Mouse (Mus musculus) kidney, postnatal 36 days (tissue): ENCODE measurements around the gene Hopx.
A peak's percentile ranks its signal among the peaks of the same experiment; 100 is the strongest.
"Not testable (repeated sequence)": the region's sequence is repeated elsewhere in the genome, so short reads cannot be mapped to it uniquely, and the experiment has no call there.

Experiments used
- DNase-seq, 2 experiments: peaks; one replicate each; pipeline ENCODE4 v3.0.0; 2021 to 2022; ENCODE audit warnings: mixed read lengths in 2 of 2

Hopx gene

DNA sequence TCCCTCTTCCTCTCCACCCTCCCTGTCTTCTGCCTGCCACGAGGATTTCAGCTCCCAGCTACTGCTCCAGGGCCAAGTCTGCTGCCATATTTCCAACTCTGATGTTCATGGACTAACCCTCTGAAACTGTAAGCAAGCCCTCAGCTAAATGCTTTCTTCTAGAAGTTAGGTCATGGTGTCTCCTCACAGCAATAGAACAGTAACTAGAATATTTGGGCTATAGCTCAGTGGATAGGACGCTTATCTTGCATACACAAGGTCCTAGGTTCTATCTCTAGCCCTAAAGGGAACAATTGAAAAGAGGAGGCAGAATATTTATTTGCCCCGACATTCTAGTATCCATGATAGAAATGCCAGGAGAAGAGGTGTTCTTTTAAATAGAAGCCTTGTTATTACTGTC lies 16.0 kb downstream of the Hopx start:
- no peak for DNase-seq

DNA sequence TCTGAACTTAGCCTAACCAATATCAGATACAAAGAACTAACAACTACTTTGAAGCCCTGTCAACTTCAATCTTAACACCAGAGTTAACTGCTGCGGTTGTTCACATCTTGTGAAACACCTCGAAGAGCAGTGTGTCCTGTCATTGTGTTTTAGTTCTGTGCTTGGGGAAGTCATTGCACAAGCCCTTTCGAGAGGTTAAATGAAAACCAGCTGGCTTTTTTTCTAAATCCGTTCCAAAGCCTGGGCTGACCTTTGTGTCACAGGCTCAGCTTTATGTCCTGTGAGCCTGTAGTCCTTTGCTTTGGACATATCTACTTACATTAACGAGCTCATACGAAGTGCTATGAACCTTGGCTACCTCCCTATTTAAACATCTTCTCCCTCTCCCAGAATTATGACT lies 17.2 kb downstream of the Hopx start:
- peak; percentile 23 to 35 for DNase-seq

DNA sequence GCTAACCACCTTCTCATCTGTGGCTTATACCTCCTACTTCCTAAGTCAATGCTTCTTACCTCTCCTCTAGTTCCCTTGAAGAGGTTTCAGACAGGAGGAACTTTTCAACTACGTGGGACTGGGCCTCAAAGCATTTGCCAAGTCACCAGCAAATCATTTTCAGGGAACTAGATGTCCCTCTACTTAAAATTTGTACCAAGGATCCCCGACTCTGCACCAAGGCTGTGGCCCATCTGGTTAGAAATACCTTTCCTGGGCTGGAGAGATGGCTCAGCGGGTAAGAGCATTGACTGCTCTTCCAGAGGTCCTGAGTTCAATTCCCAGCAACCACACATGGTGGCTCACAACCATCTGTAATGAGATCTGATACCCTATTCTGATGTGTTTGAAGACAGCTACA lies 18.7 kb downstream of the Hopx start:
- not testable (repeated sequence) for DNase-seq

DNA sequence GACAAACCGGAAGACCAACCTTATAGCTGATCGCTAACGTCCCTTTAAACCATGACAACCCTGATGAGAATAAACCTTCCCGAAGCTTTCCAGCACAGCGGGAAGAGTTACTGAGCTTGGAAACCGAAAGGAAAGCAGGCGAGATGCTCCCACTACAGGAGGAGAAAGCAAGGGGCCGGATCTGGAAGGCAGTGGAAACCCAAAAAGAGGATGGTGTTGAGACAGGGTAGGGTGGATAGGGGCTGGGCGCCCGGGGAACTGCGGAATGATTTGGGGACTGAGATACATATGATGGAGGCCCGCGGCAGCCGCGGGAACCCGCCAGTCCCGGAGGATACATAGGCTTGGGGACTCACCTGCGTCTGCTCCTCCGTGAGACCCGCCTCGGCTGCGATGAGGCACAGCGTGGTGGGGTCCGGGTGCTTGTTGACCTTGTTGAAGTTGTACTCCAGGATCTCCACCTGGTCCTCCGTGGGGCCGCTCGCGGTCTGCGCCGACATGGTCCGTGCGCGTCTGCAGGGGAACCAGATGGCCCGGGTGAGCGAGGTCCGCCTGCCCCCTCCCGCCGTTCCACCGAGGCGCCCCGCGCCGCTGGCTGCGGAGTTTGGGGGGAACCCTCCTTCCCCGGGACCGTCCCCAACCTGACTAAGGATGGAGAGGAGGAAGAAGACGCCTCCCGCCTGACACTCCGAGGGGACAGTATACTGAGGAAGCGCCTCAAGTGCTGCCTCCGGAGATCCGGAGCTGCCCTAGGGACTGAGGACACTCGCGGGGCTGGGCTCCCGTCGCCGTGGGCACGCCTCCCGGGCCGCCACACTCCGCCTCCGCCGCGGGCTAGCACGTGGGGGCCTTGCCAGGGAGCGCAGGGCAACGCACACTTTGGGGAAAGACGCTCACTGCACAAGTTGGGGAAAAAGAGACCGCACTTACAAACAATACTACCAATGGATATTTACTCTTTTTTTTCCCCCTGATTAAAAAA lies 20.1 kb downstream of the Hopx start:
- DNase-seq = peak; percentile 60 to 85

DNA sequence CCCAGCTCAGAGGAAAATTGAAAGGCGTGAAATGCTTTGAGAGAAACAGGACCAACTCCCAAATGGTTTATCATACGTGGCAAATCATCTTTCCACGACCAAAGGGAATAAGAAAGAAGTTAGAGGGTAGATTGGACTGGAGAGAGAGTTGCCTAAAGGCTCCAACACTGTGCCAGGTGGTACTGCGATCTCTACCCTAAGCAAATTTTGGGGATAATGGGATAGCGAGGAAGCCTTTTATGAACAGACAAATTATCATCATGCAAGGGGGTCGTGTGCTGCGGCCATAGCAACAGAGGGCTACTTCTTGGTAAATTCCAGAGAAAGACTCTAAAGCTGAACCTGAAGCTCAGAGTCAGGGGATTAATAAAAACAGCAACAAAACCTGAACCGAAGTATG lies 21.0 kb downstream of the Hopx start:
- no peak for DNase-seq

DNA sequence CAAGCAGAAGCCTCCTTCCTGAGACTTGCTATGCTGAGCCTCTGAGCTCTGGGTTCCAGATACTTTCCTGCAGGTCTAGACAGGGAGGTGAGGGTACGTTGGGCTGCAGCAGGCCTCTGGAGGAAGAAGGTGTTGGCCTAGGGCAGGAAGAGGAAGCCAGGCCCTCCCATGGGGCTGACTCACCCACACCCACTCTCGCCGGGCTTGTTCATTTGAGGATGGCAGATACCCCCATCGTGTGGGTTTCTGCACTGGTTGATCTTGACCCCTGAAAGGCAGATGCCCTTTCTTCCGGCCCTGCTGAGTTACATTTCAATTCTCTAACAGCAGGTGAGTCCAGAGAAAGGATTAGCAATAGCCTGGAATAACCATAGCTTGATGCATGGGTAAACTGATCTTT lies 22.4 kb downstream of the Hopx start:
- no peak for DNase-seq

DNA sequence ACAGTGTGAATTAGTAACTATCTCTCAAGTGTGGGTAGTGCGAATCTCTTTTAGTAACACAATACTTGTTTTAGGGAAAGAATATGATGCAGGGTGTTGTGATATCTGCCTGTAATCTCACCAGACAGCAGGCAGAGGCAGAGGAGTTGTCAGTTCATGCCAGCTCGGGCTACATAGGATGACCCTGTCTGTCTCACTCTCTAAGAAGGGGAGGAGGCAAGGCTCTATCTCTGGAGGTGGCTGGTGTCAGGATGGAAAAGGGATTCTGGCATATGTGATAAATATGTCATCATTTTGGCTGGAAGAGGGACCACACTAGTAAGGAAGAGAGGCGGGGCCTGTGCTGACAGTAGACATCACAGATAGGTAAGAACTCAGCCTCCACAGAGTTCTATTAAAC lies 23.0 kb downstream of the Hopx start:
- no peak for DNase-seq

DNA sequence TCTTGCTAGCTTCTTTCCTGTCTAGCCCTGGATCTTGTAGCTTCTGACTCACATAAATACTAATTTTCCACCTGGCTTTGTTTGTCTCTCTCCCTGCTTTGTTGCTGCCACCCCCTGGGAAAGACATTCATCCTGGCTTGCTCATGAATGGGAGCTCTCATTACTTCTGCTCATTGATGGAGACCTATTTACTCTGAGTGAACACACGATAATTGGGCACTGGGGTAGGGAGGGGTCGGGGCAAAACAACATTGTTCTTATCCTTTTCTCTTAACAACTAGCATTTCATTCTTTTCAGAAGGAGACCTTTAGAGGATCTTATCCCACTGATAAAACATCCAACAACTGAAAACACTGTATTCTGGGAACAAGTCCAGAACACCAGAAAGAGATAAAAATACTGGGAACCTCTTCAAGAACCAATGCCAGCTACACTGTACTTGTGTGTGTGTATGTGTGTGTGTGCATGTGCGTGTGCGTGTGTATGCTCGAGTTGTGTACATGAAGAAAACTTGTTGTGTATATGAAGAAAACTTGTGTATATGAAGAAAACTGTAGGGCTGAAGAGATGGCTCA lies 24.3 kb downstream of the Hopx start:
- no peak for DNase-seq

DNA sequence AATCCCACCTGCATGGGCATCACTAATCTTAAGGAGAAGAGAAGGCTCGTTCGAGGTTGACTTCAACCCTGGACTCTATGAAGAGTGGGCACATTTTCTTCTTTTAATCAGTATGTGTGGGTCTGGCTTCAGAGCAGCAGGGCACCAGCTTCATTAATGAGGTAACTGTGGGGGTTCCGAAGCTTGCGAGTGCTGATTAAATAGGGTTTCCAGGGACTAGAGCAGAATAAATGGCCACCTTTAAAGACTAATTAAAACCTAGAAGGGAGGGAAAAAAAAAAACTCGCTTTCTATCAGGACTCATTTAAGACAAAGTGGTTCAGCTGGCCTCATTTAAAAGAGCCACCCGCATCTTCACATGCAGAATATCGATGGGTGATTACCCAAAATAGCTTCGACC lies 25.0 kb downstream of the Hopx start:
- DNase-seq = no peak

DNA sequence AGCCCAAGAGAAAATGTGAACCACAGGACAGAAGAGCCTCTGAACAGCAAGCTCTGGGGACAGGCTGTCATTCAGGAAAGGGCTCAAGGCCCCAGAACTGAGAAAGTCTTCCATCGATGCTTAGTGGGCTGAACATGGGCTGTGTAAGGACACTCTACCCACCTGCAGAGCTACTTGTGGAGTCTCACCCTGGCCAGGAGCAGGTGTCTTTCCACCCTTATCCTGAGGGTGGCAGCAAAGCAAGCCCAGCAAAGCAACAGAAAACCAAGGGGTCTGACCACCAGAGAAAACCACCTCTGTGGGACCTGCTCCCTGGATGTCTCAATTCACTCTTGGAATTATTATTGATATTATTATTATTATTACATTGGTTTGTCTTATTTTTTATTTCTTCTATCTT lies 25.6 kb downstream of the Hopx start:
- peak; percentile 36 to 72 for DNase-seq

DNA sequence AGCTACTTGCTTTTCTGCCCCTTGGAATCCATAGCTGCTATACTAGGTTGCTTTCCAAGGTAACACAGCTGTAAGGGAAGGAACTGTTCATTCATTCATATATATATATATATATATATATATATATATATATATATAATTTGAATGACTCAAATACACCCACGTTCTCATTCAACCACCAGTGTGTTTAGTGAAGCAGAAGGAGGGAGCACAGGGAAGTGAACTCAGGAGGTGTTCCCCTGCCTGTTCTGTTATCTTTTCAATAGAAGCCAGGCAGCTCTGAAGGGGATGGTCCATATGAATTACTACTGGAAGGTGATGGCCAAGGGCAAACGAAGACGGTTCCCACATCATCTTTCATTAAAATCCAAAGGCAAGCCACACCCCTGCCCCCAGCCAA lies 27.8 kb downstream of the Hopx start:
- DNase-seq = no peak

DNA sequence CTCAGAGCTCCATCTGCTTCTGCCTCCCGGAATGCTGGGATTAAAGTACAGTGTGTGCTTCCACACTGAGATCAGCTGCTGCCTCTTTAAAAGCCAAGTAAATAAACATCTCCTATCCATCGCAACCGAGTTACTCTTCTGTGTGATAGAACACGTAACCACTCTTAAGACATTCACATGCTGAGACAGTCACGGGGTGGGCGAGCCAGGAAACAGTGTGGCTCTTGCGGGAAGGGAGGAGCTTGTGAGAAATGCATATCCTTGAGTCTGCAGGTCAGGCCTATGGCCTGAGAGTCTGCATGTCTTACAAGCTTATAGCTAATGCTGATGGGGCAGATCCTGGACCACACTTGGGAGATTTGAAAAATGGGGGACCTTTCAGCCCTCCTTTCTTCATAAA lies 28.4 kb downstream of the Hopx start:
- DNase-seq = no peak

DNA sequence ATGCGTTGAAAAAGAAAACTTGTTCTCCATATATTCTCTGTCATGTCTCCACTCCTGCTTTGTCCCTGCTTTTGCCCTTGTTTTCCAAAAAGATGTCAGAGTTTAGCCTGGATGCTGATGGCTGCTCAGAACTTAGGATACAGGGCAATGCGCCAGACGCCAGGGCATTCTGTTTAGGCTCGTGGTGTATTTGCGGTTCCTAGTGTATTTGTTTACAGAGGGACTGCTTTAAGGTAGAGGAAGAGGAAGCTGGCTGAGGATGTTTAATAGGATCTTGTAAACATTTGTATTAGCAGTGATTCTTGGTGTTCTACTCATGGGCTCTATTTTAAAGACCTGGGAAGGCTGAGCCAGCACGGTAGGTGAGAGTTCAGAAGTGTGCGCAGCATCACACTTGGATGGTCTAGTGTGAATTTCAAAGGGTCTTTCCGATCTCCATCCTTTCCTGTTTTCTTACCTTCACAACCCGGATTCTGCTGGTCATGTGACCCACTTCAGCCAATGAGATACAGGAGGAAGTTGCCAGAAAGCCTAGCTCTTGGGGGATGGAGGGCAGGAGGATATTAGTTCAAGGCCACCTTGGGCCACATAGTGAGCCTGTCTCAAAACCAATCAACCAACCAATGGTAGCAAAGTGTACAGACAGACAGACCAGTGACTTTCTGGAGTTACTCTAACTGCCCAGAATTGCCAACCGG lies 29.0 kb downstream of the Hopx start:
- DNase-seq = no peak

DNA sequence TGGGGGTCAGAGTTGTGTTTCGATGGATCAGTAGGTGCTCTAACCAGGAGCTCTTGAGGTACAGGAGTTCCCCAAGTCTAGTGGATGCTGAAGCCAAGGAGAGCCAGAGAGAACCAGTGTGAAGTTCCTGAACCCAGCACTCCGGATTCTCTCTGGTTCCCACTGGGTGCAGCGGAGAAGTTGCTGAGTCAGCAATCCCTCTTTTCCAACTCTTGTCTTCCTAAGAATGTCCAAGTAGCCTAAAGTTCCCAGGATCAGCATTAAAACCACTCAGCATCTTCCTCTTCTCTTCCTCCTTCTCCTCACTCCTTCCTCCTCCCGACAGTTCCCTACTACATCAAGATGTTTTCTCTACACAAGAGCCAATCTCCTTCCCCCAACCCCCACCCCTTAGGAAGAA lies 30.5 kb downstream of the Hopx start:
- DNase-seq = no peak

DNA sequence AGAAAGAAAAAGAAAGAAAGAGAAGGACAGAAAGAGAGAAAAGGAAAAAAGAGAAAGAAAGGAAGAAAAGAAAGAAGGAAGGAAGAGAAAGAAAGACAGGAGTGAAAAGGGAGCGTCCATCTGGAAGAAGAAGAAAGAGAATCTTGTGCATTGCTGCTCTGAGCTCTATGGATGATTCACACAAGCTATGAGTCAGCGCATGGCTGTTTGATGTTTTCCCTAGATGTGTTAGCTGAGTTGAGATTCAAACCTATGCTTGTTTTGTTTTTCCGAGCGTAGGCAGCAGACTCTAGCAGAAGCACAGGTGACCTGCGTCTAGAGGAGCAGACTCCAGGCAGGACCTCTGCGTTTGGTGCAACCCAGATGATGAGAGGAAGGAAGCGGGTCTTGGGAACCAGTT lies 32.2 kb downstream of the Hopx start:
- DNase-seq = no peak

DNA sequence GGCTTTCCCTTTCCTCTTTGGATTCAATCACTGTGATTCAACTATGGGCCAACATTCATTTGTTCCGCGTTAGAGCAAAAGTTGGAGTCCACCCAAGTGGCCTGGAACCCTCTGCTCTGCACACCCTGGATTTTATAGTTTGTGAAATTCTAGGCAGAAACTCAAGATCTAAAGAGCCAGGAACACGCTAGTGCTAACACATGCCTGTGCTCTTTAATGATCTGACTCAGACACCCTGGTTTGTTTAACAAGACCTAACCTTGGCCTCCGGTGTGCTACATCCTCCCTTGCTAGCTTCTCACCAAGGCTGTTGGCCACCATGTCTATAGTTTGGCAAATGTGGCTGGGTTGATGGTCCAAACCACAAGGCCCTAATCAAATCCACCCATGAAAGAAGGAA lies 34.2 kb downstream of the Hopx start:
- DNase-seq = no peak

DNA sequence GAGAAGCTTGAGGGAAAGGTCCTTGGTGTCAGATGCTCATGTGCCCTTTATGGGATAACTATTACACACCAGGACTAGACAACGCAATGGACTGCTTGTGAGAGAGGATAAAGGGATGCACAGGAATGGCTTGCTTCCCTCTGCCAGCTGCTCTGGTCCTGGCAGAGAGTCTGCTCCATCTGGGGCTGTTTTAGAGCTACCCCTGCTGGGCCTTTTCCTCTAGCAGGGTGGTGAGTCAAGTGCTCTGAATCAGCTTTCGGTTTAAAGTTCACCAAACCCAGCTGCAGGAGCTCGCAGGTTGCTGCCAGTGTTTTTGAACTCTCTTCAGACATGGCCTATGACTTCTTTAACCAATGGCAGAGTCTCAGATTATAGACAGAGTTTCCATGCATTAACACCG lies 39.0 kb downstream of the Hopx start:
- DNase-seq = no peak

DNA sequence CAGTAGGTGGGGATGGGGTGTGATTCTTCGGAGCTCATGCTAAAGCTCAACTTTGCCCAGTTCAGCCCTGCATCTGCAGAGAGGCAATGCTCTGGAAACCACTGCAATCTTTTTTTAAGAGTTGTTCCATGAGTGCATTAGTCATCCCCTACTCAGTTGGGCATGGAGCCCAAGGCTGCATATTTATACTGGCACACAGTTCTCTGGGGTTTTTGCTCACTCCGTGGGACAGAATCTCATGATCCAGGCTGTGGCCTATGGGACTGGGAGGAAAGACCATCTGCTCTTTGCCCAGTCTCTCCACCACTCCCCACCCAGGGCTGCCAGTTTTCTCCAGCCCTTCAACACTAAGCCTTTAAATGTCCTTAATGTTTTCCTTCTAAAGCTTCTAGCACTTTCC lies 40.0 kb downstream of the Hopx start:
- DNase-seq = peak in 1 of 2 experiments; percentile 17

DNA sequence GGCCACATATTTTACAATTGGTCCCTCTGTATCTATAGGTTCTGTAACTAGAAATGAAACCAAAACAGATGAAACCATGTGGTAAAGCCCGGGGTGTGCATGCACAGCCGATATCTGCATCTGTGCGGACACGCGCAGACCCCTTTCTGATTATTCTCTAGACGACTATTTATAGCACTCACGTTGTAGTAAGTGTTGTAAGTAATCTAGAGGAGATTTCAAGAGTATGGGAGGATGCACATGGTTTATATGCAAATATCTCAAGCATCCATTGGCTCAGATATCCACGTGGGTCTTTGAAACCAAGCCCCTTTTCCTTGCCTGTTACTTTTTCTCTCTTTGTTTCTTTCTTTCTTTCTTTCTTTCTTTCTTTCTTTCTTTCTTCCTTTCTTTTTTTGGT lies 41.1 kb downstream of the Hopx start:
- no peak for DNase-seq

DNA sequence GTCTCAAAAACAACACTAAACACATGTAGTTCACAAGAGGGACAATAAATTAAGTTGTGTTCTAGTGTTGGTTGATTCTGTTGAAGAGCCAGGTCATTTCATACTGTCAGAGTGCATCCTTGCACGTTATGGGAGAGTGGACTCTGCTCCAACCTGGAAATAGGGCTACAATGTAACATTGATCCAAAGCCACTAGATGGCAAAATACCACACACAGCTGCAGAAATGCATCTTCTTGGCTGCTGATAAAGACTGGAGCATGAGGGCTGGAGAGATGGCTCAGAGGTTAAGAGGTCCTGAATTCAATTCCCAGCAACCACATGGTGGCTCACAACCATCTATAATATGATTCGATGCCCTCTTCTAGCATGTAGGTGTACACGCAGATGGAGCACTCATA lies 43.3 kb downstream of the Hopx start:
- DNase-seq = peak in 1 of 2 experiments; percentile 4

DNA sequence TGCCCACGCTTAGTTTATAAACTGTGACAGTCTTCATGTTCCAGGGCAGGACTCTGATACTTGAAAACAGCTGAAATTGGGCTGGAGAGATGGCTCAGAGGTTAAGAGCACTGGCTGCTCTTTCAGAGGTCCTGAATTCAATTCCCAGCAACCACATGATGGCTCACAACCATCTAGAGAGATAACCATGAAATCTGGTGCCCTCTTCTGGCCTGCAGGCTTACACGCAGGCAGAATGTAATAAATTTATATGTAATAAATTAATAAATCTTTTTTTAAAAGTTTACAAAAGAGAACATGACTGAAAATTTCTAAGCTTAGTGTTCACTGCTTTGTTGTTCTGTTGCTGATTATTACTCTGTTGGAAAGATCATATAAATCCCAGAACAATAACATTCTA lies 43.9 kb downstream of the Hopx start:
- no peak for DNase-seq

DNA sequence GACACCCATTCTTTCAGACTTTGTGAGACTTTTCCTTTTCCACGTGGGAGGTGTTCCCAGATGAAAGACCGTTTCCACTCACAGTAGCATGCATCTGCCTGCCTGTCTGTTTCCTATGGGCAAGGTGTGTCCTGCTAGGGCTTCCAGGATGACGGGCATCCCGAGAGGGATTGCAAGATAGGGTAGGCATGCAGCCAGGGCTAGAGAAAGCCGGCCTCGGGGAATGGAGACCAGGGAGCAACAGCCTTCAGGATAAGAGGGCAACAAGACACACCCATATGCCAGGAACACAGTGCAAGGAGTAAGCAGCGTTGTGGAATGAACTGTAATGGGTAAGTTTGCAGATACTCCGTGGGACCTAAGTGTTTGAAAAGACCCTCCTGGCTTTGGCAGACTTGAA lies 47.6 kb downstream of the Hopx start:
- no peak for DNase-seq

DNA sequence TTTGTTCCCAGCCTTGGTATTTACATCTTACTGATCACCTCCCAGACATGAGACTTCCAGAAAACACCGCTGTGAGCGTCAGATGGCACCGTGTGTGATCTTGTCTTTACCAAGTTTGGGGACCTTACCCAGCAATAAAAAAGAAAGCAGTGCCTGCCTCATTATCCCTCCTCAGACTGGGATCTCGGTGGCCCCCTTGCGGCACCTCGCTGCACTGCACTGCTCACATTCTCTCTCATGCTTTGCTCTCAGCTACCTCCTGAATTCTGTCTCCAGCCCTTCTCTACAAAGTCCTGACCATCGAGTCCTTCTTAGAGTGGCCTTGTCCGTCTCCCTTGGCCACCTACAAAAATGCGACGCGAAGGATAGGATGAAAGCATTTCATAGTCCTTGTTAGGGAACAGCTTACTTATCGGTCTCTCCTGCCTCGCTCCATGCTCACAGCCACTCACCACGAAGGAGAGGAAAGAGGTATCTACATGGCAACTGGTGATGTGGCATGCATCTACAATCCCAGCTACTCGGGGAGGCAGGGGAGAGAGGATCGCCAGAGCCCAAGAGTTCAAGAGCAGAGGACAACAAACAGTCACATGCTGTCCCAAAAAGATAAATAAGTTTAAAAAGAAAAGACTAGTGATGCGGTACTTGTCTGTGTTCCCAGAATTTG lies 53.4 kb downstream of the Hopx start:
- peak; percentile 31 to 84 for DNase-seq
